Mouse (Mus musculus) heart, embryonic 10.5 days (tissue): ENCODE measurements around the gene 9930111J21Rik2. TPM values are rescaled to one million over a fixed set of nuclear protein-coding genes. Genes with fewer than 3 reads are reported as not detected.
"Not testable (repeated sequence)": the region's sequence is repeated elsewhere in the genome, so short reads cannot be mapped to it uniquely, and the experiment has no call there.

Experiments used
- DNase-seq: peaks from one replicate; pipeline ENCODE4 v3.0.0-alpha.2; 2017; ENCODE audit warnings: low spot score
- H3K27ac ChIP-seq: fragments of 300-500 bp; sonication (generic); 2 replicates; pipeline ENCODE4 v1.5.1; 2016; ENCODE audit warnings: mild to moderate bottlenecking
- H3K27me3 ChIP-seq: fragments of 300-500 bp; sonication (generic); 2 replicates; pipeline ENCODE4 v1.6.1; 2016; ENCODE audit warnings: mild to moderate bottlenecking; ENCODE audit not compliant: poor library complexity, insufficient read depth, severe bottlenecking
- H3K36me3 ChIP-seq: fragments of 300-500 bp; sonication (generic); 2 replicates; pipeline ENCODE4 v1.6.1; 2016; ENCODE audit warnings: mild to moderate bottlenecking, moderate library complexity
- H3K4me1 ChIP-seq: fragments of 300-500 bp; sonication (generic); 2 replicates; pipeline ENCODE4 v1.6.1; 2016; ENCODE audit warnings: mild to moderate bottlenecking
- H3K4me3 ChIP-seq: fragments of 300-500 bp; sonication (generic); 2 replicates; pipeline ENCODE4 v1.5.1; 2016; ENCODE audit warnings: mild to moderate bottlenecking, moderate library complexity
- H3K9me3 ChIP-seq: fragments of 300-500 bp; sonication (generic); 2 replicates; pipeline ENCODE4 v1.6.1; 2016; ENCODE audit warnings: mild to moderate bottlenecking, moderate library complexity
- WGBS: fragments of 180-500 bp; shearing (Covaris S2); methylation state at CpG from one replicate; pipeline ENCODE4 v1.1.7; 2016; 5-methylcytosine and 5-hydroxymethylcytosine counted together
- polyA plus RNA-seq: library from polyadenylated mRNA; unstranded; fragments of >200 nt; fragmentation: Nextera tagmentation; extraction: Ambion mirVana; gene quantifications from 2 replicates; pipeline ENCODE4 v1.2.1, GENCODE M21; 2016

Gene 9930111J21Rik2
- polyA plus RNA-seq, 1 experiment from 2014 or later, result 0.09 TPM

GRCm38 (mm10) chr11:49086858-49087361 lies 35.9 kb upstream of the 9930111J21Rik2 start:
- DNase-seq, result no peak
- WGBS, result 80% methylated on average over 6 of the region's 6 CpGs
- Histone ChIP-seq H3K4me1 (peaks cover 8% of the 10 kb centered on the region), H3K27me3 (no peaks in the 10 kb centered on the region), H3K4me3 (no peak overlapping the region), H3K27ac (no peak overlapping the region), H3K36me3 (no peaks in the 10 kb centered on the region), H3K9me3 (no peaks in the 10 kb centered on the region)

DNA sequence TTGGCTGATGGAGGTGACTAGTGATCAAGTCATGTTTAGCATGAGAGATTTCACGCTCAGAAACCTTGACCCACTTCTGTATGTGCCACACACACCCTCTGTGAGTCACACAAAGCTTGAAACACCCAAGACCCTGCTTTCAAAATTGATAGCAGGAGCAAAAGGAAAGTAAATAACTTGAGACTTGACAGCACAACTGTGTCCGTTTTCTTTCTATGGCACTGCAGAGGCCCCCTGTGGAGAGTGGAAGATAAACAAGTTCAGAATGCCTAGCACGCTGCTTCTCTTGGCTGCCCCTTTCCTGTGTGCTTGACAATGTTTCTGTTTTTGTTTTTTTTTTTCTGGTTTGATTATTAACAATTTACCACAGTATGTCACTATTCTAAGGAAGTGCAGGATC lies 33.8 kb upstream of the 9930111J21Rik2 start:
- Histone ChIP-seq H3K27me3 (no peaks in the 10 kb centered on the region), H3K27ac (no peak overlapping the region), H3K4me3 (no peak overlapping the region), H3K4me1 (peaks cover 8% of the 10 kb centered on the region), H3K9me3 (no peaks in the 10 kb centered on the region), H3K36me3 (no peaks in the 10 kb centered on the region)
- WGBS, result 29% methylated on average over 3 of the region's 3 CpGs
- DNase-seq, result no peak

- Histone ChIP-seq H3K4me3 (no peak overlapping the region), H3K36me3 (no peaks in the 10 kb centered on the region), H3K9me3 (no peaks in the 10 kb centered on the region), H3K27me3 (no peaks in the 10 kb centered on the region), H3K4me1 (peaks cover 8% of the 10 kb centered on the region), H3K27ac (no peak overlapping the region)
- 73% methylated on average over 1 of the region's 1 CpGs for WGBS
- DNase-seq, result no peak
Measured at GRCm38 (mm10) chr11:49084385-49084784, 33.3 kb upstream of the 9930111J21Rik2 start.

DNA sequence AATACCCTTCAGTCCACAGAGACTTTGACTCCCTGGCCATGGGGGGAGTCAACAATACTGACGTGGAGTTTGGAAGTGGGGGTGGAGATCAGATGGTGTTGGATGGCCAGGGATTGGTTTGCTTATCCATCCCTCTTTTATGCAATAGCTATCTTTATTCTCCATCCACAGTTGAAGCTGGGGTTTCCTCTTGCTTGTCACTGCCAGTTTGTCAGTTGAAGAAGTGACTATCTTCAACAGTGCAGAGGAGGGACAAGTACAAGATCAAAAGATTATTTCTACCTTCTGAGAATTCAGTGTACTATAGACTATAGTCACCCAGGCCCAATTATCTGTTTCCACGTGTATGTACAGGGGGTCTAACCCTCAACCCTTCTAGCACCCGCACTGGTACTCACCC lies 32.8 kb upstream of the 9930111J21Rik2 start:
- WGBS, result 79% methylated on average over 3 of the region's 3 CpGs
- peaks cover 8% of the 10 kb centered on the region for H3K4me1 ChIP-seq
- DNase-seq, result no peak
- no peaks in the 10 kb centered on the region for H3K27me3 ChIP-seq
- no peaks in the 10 kb centered on the region for H3K36me3 ChIP-seq
- H3K27ac ChIP-seq, result no peak overlapping the region
- no peaks in the 10 kb centered on the region for H3K9me3 ChIP-seq
- no peak overlapping the region for H3K4me3 ChIP-seq

DNA sequence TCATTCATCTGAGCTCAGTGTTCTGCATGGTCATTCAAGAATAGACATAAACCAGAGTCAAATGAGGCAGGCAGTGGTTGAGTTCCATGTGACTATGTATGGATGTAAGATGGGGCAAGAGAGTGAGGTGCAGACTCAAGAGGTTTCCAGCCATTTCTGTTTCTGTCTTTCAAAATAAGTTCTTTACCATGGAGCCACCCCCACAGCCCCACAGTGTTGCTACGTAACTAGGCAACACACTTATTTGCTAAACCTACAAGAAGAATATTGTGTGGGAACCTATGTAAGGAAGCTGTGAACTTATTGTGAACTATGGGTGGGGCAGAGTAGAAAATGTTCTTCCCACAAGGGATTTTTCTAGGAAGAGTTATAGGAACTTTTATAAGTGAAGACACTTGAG lies 32.1 kb upstream of the 9930111J21Rik2 start:
- H3K27ac ChIP-seq, result no peak overlapping the region
- 80% methylated on average over 1 of the region's 1 CpGs for WGBS
- H3K4me1 ChIP-seq, result peaks cover 4% of the 10 kb centered on the region
- H3K4me3 ChIP-seq, result no peak overlapping the region
- DNase-seq, result no peak
- no peaks in the 10 kb centered on the region for H3K9me3 ChIP-seq
- no peaks in the 10 kb centered on the region for H3K27me3 ChIP-seq
- H3K36me3 ChIP-seq, result no peaks in the 10 kb centered on the region

GRCm38 (mm10) chr11:49081886-49082285 lies 30.8 kb upstream of the 9930111J21Rik2 start:
- no peaks in the 10 kb centered on the region for H3K27me3 ChIP-seq
- H3K27ac ChIP-seq, result no peak overlapping the region
- no peak overlapping the region for H3K4me3 ChIP-seq
- no peak for DNase-seq
- H3K9me3 ChIP-seq, result no peaks in the 10 kb centered on the region
- H3K4me1 ChIP-seq, result no peaks in the 10 kb centered on the region
- no peaks in the 10 kb centered on the region for H3K36me3 ChIP-seq
- WGBS, result 71% methylated on average over 3 of the region's 3 CpGs

DNA sequence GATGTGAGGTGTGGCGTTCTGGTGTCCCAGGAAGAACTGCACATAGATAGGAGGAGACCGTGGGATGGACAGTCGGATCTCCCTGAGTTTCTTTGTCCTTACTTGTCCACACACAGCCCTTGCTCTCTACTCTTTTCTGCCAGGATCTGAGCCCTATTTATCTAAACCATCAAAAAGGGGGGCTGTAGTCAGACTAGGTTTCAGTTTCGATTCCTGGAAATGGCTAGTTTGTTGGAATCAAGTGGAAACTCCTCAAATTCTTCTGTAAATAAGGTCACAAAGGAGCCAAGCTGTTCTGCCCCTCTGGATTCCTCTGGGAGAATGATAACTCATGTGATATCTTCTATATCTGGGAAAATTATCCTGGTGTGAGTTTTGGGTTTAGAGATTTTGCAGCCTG lies 30.3 kb upstream of the 9930111J21Rik2 start:
- no peaks in the 10 kb centered on the region for H3K36me3 ChIP-seq

GRCm38 (mm10) chr11:49080636-49081035 lies 29.6 kb upstream of the 9930111J21Rik2 start:
- H3K36me3 ChIP-seq, result no peaks in the 10 kb centered on the region
- WGBS, result 82% methylated on average over 1 of the region's 1 CpGs

More for the DNA sequence above, 30.3 kb upstream of the 9930111J21Rik2 start:
- 82% methylated on average over 4 of the region's 4 CpGs for WGBS
- Histone ChIP-seq H3K4me1 (no peaks in the 10 kb centered on the region), H3K27me3 (no peaks in the 10 kb centered on the region), H3K4me3 (no peak overlapping the region), H3K27ac (no peak overlapping the region), H3K9me3 (no peaks in the 10 kb centered on the region)
- DNase-seq, result no peak

GRCm38 (mm10) chr11:49078719-49079118 lies 27.7 kb upstream of the 9930111J21Rik2 start:
- Histone ChIP-seq H3K4me3 (no peak overlapping the region), H3K4me1 (no peaks in the 10 kb centered on the region), H3K36me3 (no peaks in the 10 kb centered on the region), H3K9me3 (no peaks in the 10 kb centered on the region), H3K27me3 (no peaks in the 10 kb centered on the region), H3K27ac (no peak overlapping the region)
- 86% methylated on average over 3 of the region's 3 CpGs for WGBS
- no peak for DNase-seq

More at GRCm38 (mm10) chr11:49080636-49081035, 29.6 kb upstream of the 9930111J21Rik2 start:
- Histone ChIP-seq H3K4me3 (no peak overlapping the region), H3K27ac (no peak overlapping the region), H3K9me3 (no peaks in the 10 kb centered on the region), H3K27me3 (no peaks in the 10 kb centered on the region), H3K4me1 (no peaks in the 10 kb centered on the region)
- DNase-seq, result no peak

DNA sequence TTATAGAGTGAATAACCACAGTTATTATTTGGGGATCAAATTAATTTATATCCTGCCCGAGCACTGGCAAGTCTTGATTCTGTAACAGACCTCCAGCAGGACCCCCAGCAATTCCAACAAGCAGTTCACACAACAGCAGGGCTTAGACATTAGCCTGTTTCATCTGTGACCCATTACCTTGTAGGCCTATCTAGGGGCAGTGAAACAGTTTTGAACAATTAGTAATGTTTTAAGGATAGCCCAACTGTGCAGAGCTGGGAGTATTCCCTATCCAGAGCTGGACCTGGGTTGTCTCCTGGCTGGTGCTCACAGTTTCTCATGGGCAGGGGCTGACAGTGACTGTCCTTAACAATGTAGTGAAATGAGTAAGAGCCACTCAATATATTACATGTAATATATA lies 26.0 kb upstream of the 9930111J21Rik2 start:
- Histone ChIP-seq H3K4me3 (no peak overlapping the region), H3K4me1 (no peaks in the 10 kb centered on the region), H3K9me3 (no peaks in the 10 kb centered on the region), H3K27me3 (no peaks in the 10 kb centered on the region), H3K27ac (no peak overlapping the region), H3K36me3 (no peaks in the 10 kb centered on the region)
- 75% methylated on average over 1 of the region's 1 CpGs for WGBS
- DNase-seq, result no peak

DNA sequence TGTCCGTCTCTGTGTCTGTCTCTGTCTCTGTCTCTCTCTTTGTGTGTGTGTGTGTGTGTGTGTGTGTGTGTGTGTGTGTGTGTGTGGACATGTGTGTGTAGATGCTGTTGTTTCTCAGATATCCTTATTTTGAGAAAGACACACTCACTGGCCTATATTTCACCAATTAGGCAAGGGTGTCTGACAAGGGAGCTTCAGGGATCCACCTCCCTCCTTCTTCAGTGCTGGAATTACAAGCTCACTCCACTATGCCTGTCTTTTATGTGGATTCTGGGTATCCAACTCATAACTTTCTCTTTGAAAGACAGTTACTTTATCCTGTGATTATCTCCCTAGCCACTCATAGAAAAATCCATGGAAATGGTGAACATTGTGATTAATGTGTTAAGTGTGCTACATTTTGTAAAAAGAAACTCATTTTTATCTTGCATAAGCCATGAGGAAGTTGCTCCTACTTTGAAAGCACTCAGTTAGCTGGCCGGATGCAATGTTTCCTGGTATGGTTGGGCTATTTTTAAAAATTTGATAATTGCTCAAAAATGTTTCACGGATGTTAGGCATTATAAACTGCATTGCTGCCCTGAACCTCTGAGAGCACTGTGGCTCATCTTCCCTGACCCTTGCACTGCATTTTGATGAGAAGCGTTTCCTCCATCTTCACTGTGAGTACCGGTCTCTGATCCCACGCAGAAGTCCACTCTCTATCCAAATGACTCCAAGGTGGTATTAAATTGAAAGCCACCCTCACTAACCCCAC lies 25.1 kb upstream of the 9930111J21Rik2 start, which contains the start of gene Ifi47:
Ifi47 (plus strand) TSS at position 587 of the 757 bp plus-strand sequence.
- DNase-seq, H3K36me3 ChIP-seq: not testable (repeated sequence)

GRCm38 (mm10) chr11:49068358-49068757 lies 17.3 kb upstream of the 9930111J21Rik2 start:
- DNase-seq, result no peak
- no peaks in the 10 kb centered on the region for H3K9me3 ChIP-seq
- H3K36me3 ChIP-seq, result no peaks in the 10 kb centered on the region
- H3K4me1 ChIP-seq, result no peaks in the 10 kb centered on the region
- H3K4me3 ChIP-seq, result no peak overlapping the region
- no peak overlapping the region for H3K27ac ChIP-seq
- no peaks in the 10 kb centered on the region for H3K27me3 ChIP-seq
- WGBS, result 67% methylated on average over 1 of the region's 1 CpGs

More for the DNA sequence above, 25.1 kb upstream of the 9930111J21Rik2 start, which contains the start of gene Ifi47:
- not testable (repeated sequence) for H3K4me3 ChIP-seq, H3K27me3 ChIP-seq, H3K4me1 ChIP-seq, H3K27ac ChIP-seq, H3K9me3 ChIP-seq
- 72% methylated on average over 6 of the region's 6 CpGs for WGBS

- 72% methylated on average over 5 of the region's 5 CpGs for WGBS
- not testable (repeated sequence) for H3K9me3 ChIP-seq, H3K27me3 ChIP-seq, DNase-seq, H3K36me3 ChIP-seq, H3K4me3 ChIP-seq, H3K27ac ChIP-seq, H3K4me1 ChIP-seq
Measured at GRCm38 (mm10) chr11:49063713-49064469, 12.8 kb upstream of the 9930111J21Rik2 start, which contains the start of gene Tgtp2. Tgtp2 (minus strand) TSS chr11:49064206.
